Mouse (Mus musculus): Measurements from ENCODE around the gene Pax1. TPM values are rescaled to one million over a fixed set of nuclear protein-coding genes. Genes with fewer than 3 reads are reported as not detected.

Gene Pax1
- total RNA-seq (2021): not detected

GRCm38 (mm10) chr2:147361581-147361980 is at the start of gene Pax1:
TSS of gene Pax1 (plus strand) at chr2:147361925.
- no peak for DNase-seq
- intact Hi-C loops (cut with DNase I): no loop called here

DNA sequence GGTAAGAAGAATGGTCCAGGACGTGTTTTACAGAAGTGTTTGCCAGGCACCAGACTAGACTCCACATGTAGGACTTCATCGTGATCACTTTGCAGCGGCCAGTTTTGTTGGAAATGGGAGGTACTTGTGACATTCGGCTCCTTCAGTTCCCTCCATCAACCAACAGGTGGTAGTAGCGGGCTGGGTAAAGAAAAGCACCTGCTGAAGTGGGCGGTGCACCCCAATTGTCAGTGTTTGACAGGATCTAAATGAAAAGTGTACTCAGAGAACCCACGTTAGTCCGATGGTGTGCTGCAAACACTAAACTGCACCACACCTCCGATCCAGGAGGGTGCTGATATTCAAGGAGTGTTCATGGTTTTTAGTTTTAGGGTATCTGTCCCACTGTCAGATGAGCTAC is 40.7 kb upstream of the Pax1 start:
- DNase-seq: no peak
- intact Hi-C loops (cut with DNase I): loop anchor here (5.0 kb wide), 1 partner anchor 466 kb away; no protein-coding TSS in a partner anchor

GRCm38 (mm10) chr2:147325178-147325577 is 36.5 kb upstream of the Pax1 start:
- intact Hi-C loops (cut with DNase I): no loop called here

DNA sequence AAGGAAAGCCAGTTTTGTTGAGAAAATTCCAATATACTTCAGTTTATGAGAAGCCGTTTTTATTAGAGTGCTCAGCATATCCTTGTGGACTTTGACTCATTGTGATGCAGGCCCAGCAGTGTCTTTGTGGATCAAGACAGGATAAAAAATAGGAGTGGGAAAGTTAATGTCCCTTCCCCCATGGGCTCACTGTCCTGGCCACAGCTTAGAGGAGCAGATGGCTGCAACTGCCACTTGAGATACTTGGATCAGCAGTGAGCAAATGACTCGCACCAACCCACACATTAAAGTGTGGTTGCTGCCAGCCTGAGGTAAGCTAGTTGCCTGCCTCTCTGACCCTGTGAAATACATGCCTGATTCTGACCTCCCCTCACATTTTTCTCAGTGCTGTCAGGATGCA is 29.0 kb upstream of the Pax1 start:
- intact Hi-C loops (cut with DNase I): no loop called here
- DNase-seq: no peak

More at GRCm38 (mm10) chr2:147325178-147325577, 36.5 kb upstream of the Pax1 start:
- no peak for DNase-seq

GRCm38 (mm10) chr2:147338729-147339128 is 23.0 kb upstream of the Pax1 start:
- intact Hi-C loops (cut with DNase I): no loop called here
- no peak for DNase-seq

GRCm38 (mm10) chr2:147339796-147340195 is 21.9 kb upstream of the Pax1 start:
- intact Hi-C loops (cut with DNase I): no loop called here
- DNase-seq: no peak

GRCm38 (mm10) chr2:147342198-147342597 is 19.5 kb upstream of the Pax1 start:
- no peak for DNase-seq
- intact Hi-C loops (cut with DNase I): no loop called here

DNA sequence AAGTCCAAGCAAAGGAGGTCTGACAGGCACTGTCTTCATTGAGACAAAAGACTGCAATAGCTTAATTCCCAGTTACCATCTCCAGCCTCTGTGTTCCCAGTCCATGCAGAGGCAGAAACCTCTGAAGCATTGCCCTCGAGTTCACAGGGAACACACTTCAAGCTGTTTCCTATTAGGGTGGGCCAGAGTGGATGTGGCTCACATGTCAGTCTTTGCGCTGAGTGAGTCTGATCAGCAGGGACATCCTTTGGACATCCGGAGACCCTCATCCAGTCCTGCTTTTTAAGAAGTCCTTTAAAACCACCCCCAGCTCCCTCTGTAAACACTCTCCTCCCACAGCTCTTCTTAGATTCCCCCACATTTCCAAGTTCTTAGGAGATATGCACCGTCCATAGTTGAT is 2.0 kb upstream of the Pax1 start:
- DNase-seq: no peak
- intact Hi-C loops (cut with DNase I): no loop called here

GRCm38 (mm10) chr2:147360401-147360800 is 1.3 kb upstream of the Pax1 start:
- intact Hi-C loops (cut with DNase I): no loop called here
- no peak for DNase-seq

GRCm38 (mm10) chr2:147360856-147361255 is 869 bp upstream of the Pax1 start:
- intact Hi-C loops (cut with DNase I): no loop called here
- DNase-seq: no peak

- intact Hi-C loops (cut with DNase I): no loop called here
- peak in 1 of 2 experiments; percentile 14 for DNase-seq
Measured at GRCm38 (mm10) chr2:147362316-147362715, 591 bp downstream of the Pax1 start.

DNA sequence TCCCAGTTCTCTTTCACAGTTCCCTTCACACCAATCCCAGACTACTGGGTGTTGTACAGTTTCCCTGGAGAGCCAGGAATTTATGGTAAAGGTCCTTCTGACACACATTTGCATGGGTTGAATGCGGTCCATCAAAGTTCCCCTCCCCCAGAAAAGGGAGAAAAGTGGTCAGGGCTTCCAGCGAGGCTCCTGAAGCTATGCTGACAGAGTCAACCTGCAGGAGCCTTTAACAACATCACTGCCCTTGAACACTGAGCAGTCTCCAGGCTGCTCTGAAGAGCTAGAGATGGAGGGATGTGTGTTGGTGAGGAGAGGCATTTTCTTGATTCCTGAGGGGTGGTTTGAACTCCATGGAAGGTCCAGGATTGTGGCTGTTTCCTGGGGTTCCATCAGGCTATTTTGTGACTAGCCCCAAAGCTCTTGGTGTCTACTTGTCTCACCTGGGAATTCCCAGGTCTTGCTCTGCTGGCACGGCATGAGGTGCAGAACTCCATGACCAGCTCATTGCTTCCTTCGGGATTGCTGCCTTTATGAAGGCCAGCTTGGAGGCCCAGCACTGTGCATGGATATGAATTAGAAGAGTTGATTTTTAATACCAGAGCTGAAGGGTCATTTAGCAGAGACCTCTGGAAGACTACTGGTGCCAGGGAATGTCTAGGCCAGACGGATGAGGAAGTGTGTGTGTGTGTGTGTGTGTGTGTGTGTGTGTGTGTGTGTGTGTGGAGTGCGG is 1.8 kb downstream of the Pax1 start:
- intact Hi-C loops (cut with DNase I): no loop called here
- DNase-seq: no peak

GRCm38 (mm10) chr2:147364198-147364597 is 2.5 kb downstream of the Pax1 start:
- intact Hi-C loops (cut with DNase I): no loop called here
- no peak for DNase-seq

- no peak for DNase-seq
- intact Hi-C loops (cut with DNase I): no loop called here
Measured at GRCm38 (mm10) chr2:147364982-147365907, 3.5 kb downstream of the Pax1 start.

- intact Hi-C loops (cut with DNase I): no loop called here
Measured at GRCm38 (mm10) chr2:147365908-147366630, 4.3 kb downstream of the Pax1 start.

DNA sequence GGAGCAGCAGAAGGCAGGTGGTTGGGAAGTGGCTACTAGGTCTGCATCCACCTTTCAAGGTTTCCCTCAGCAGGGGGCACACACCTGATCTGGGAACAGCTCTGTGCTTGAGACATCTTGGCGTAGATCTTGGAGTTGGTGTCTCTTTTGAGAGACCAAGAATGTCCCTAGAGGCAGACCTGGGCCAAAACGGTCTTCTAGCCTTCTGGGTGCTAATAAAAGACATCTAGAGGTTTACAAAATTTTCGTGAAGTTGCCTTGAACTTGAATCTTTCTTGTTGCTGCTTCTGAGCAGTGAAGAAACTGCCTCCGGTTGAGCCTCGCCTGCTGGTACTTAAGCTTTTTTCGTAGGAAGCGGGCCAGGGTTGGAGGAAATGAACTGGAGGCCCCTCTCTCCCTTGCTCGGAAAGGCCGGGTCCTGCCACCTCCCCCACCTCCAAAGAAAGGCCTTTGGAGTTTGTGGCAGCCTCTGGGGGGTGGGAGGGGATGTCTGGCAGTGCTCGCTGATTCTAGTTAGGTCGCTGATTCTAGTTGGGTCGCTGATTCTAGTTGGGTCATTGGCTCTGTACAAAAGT is 5.6 kb downstream of the Pax1 start:
- intact Hi-C loops (cut with DNase I): no loop called here
- no peak for DNase-seq

More at GRCm38 (mm10) chr2:147365908-147366630, 4.3 kb downstream of the Pax1 start:
- no peak for DNase-seq

DNA sequence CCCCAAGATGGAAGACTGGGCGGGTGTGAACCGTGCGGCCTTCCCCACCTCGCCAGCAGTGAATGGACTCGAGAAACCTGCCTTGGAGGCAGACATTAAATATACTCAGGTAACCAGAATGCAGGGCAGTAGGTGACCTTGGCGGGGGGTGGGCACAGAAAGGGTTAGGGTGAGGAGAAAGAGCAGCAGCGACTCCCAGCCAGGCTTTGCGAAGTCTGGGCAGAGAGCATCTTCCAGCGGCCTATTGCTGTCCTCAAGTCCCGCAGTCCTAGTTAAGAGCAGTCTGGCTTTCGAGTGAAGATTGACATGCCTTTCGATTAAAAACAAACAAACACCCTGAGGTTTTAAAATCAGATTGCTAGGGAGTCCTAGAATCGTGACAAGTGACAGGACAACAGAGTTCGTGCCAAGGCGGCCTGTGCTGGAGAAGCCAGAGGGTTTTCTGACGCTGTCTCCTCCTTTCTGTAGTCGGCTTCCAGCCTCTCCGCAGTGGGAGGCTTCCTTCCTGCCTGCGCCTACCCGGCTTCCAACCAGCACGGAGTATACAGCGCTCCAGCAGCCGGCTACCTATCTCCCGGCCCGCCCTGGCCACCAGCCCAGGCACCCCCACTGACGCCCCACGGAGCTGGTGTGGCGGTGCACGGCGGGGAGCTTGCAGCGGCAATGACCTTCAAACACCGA is 6.3 kb downstream of the Pax1 start:
- intact Hi-C loops (cut with DNase I): no loop called here
- no peak for DNase-seq

DNA sequence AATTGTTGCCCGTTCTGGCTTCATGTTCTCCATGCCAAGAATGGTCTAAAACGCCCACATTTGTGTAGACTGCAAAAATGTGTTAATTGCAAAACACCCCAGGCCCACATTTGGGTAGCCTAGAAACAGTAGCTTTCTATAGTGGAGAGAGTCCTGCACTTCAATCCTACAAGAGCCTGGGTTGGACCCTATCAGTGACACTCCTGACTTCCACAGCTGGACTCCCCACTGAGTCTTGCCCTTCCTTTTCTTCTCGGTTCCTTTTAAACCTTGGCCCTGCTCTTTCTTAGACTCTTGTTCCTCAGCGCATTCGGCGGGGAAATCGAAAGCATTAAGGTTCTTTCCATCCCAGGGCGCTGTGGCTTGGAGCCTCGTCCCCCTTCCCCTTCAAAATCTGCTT is 7.8 kb downstream of the Pax1 start:
- intact Hi-C loops (cut with DNase I): no loop called here
- no peak for DNase-seq

DNA sequence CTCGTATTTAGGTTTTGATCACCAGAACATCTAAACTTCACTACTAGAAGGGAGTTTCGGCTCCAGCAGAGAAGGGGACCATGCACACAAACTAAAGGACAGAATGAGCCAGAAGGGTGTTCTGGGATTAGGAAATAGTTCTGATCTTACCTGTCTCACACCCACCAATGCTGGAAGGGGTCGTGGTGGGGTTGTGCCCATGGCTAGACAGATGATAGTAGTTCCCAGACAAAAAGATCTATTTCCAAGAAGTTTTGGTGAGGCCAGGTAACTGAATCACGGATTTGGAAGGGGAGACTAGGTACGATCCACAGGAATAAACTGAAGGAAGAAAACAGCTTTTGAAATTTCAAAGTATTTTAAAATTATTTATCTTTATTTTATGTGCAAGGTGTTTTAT is 8.4 kb downstream of the Pax1 start:
- no peak for DNase-seq
- intact Hi-C loops (cut with DNase I): no loop called here

DNA sequence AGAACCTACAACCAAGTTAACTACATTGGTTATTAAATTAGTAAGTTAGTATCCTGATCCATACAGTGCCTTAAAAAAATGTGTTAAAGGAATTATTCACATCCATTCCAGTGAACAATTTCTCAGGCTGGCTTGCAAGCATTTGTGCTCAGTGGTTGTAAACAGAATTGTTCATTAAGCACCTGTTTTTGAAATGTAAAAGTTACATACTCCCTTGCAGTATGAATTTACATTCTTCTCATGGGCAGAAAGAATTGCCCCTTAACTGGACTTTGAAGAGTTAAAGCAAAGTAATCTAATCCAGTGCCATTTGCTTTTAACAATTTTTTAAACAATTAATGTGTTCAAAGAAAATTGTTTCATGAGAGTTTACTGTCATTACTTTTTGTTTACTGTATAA is 9.6 kb downstream of the Pax1 start:
- intact Hi-C loops (cut with DNase I): no loop called here

More for the DNA sequence above, 9.6 kb downstream of the Pax1 start:
- no peak for DNase-seq
